Mouse (Mus musculus): ENCODE measurements at regions not wholly inside any gene's neighbourhood (a gene's known extent, or its start where the extent isn't known, plus 50 kb on each side); places are given as distances from the start of the nearest gene placed in this dataset.

- Histone ChIP-seq H3K27me3 (no peaks in the 10 kb centered on the region), H3K4me3 (no peak overlapping the region), H3K36me3 (no peaks in the 10 kb centered on the region), H3K27ac (no peak overlapping the region), H3K4me2 (no peak overlapping the region), H3K4me1 (no peaks in the 10 kb centered on the region), H3K9ac (no peak overlapping the region), H3K9me3 (no peaks in the 10 kb centered on the region)
- 68% methylated on average over 2 of the region's 2 CpGs for WGBS
- no peak for ATAC-seq (ENCODE audit: insufficient number of reproducible peaks, low FRiP score, low TSS enrichment, low read depth)
Measured at GRCm38 (mm10) chr8:112195880-112196279, 181.0 kb upstream of the Gm6793 start.

DNA sequence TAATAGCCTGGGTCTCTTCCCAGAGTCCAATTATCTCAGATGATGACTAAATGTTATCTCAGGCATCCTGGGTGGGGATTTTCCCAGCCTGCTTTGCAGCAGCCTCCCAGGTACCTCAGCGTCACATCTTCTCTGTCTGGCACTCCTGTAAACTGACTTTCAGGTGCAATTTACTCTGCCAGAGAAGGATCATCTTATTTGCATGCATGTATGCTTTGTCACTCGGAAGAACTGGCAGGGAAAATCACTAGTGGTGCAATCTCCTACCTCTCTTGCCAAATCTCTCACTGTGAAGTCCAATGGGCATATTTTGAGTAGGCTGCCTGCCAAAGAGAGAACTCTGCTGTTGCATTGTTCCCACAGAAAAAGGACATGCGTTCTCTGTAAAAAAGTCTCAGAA is 177.0 kb upstream of the Gm6793 start:
- no peak overlapping the region for H3K4me2 ChIP-seq
- H3K9ac ChIP-seq = no peak overlapping the region
- 65% methylated on average over 3 of the region's 3 CpGs for WGBS
- H3K9me3 ChIP-seq = no peaks in the 10 kb centered on the region
- no peaks in the 10 kb centered on the region for H3K4me1 ChIP-seq
- H3K27me3 ChIP-seq = no peaks in the 10 kb centered on the region
- H3K36me3 ChIP-seq = no peaks in the 10 kb centered on the region
- no peak overlapping the region for H3K27ac ChIP-seq
- H3K4me3 ChIP-seq = no peak overlapping the region
- ATAC-seq (ENCODE audit: insufficient number of reproducible peaks, low FRiP score, low TSS enrichment, low read depth) = no peak

DNA sequence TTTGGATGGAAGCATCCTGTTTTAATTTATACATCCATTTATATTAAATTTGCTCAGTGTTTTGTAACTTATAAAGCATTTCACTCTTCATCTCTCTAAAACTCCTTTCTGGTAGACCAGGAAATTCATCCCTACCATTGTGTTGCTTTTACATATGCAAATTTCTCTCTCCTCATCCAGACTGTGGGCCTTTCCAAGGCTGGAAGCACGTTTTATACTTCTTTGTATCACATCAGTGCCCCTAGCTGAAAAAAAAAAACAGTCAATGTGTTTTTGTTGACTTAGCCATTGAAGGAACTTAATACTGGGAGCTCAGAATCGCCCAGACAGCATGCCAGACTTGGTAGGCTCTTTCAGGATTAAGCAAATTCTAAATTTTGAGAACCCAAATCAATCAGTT is 174.9 kb upstream of the Gm6793 start:
- 30% methylated on average over 2 of the region's 2 CpGs for WGBS
- Histone ChIP-seq H3K4me2 (no peak overlapping the region), H3K9me3 (no peaks in the 10 kb centered on the region), H3K4me1 (no peaks in the 10 kb centered on the region), H3K4me3 (no peak overlapping the region), H3K36me3 (no peaks in the 10 kb centered on the region), H3K9ac (no peak overlapping the region), H3K27ac (no peak overlapping the region), H3K27me3 (no peaks in the 10 kb centered on the region)
- no peak for ATAC-seq (ENCODE audit: insufficient number of reproducible peaks, low FRiP score, low TSS enrichment, low read depth)

DNA sequence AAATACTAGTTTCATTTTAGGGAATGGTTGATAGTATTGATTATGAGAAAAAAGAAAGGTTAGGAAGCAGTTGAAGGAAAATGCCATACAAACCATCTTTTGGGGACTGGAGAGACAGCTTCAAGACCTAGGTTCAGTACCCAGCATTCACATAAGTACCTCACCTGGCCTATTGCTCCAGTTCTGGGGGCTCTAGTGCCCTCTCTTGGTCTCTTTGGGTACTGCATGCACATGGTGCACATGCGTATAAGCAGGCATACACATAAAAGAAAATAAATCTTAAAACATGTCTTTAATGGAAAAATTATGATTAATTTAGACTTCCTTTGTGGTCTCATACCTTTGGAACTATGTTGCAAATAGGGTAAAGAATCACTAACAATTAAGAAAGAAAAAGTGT is 155.3 kb upstream of the Gm6793 start:
- H3K4me1 ChIP-seq = no peaks in the 10 kb centered on the region
- H3K27me3 ChIP-seq = no peaks in the 10 kb centered on the region
- H3K36me3 ChIP-seq = no peaks in the 10 kb centered on the region
- no peak overlapping the region for H3K4me2 ChIP-seq
- WGBS = 100% methylated on average over 1 of the region's 1 CpGs
- H3K4me3 ChIP-seq = no peak overlapping the region
- no peak for ATAC-seq (ENCODE audit: insufficient number of reproducible peaks, low FRiP score, low TSS enrichment, low read depth)
- H3K9me3 ChIP-seq = no peaks in the 10 kb centered on the region
- no peak overlapping the region for H3K9ac ChIP-seq
- H3K27ac ChIP-seq = no peak overlapping the region

GRCm38 (mm10) chr8:112156656-112157055 is 141.8 kb upstream of the Gm6793 start:
- H3K9me3 ChIP-seq = no peaks in the 10 kb centered on the region
- ATAC-seq (ENCODE audit: insufficient number of reproducible peaks, low FRiP score, low TSS enrichment, low read depth) = no peak
- no peak overlapping the region for H3K4me2 ChIP-seq
- H3K4me1 ChIP-seq = no peaks in the 10 kb centered on the region
- no peak overlapping the region for H3K27ac ChIP-seq
- H3K36me3 ChIP-seq = no peaks in the 10 kb centered on the region
- WGBS = 85% methylated on average over 7 of the region's 7 CpGs
- no peak overlapping the region for H3K9ac ChIP-seq
- no peaks in the 10 kb centered on the region for H3K27me3 ChIP-seq
- H3K4me3 ChIP-seq = no peak overlapping the region

GRCm38 (mm10) chr8:112138924-112139323 is 124.1 kb upstream of the Gm6793 start:
- 63% methylated on average over 5 of the region's 5 CpGs for WGBS
- H3K4me3 ChIP-seq = no peak overlapping the region
- no peak overlapping the region for H3K9ac ChIP-seq
- no peak for ATAC-seq (ENCODE audit: insufficient number of reproducible peaks, low FRiP score, low TSS enrichment, low read depth)
- H3K4me1 ChIP-seq = no peaks in the 10 kb centered on the region
- no peaks in the 10 kb centered on the region for H3K36me3 ChIP-seq
- no peak overlapping the region for H3K4me2 ChIP-seq
- H3K27me3 ChIP-seq = no peaks in the 10 kb centered on the region
- H3K27ac ChIP-seq = no peak overlapping the region
- no peaks in the 10 kb centered on the region for H3K9me3 ChIP-seq

DNA sequence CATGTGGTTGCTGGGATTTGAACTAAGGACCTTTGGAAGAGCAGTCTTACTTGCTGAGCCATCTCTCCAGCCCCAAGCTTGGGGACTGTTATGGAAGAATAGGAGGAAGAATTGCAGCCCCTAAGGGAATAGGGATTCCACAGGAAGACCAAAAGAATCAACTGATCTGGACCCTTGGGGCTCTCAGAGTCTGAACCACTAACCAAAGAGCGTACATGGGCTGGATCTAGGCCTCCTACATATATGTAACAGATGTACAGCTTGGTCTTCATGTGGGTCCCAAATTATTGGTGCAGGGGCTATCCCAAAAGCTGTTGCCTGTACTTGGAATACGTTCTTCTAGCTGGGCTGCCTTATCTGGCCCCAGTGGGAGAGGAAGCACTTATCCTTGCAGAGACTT is 115.4 kb upstream of the Gm6793 start:
- Histone ChIP-seq H3K4me3 (no peak overlapping the region), H3K27ac (no peak overlapping the region), H3K9me3 (no peaks in the 10 kb centered on the region), H3K36me3 (no peaks in the 10 kb centered on the region), H3K4me1 (no peaks in the 10 kb centered on the region), H3K4me2 (no peak overlapping the region), H3K9ac (no peak overlapping the region), H3K27me3 (no peaks in the 10 kb centered on the region)
- WGBS = 71% methylated on average over 2 of the region's 2 CpGs
- no peak for ATAC-seq (ENCODE audit: insufficient number of reproducible peaks, low FRiP score, low TSS enrichment, low read depth)

DNA sequence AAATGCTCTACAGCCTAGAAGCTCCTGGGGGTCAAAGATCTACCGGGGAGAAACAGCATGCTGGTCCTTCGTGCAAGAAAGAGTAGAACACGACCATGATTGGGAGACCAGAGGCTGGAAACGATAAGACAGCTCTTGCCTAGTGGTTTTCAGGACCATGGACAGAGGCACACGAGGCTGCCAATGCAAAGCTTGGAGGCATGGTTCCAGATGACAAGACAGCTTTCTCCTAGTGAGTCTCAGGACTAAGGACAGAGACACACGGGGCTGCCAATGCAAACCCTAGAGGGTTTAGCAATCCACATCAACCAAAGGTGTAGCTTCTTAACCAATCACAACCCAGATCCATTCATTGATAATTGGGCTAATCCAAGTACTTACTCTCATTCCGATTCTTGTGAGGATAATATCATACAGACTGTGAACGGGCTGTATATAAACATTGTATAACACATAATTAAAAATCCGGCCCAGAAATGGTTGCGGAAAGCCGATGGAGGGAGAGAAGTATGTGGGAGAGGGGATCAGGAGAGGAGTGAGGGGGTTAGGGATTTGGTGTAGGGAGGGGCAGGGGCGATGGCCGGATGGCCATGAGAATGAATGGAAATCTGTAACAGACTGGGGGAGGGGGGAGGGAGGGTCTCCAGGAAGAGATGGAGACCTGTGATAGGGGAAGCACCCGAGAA is 114.1 kb upstream of the Gm6793 start:
- Histone ChIP-seq H3K9me3 (no peaks in the 10 kb centered on the region), H3K9ac (no peak overlapping the region), H3K27me3 (no peaks in the 10 kb centered on the region), H3K4me1 (no peaks in the 10 kb centered on the region), H3K36me3 (no peaks in the 10 kb centered on the region), H3K27ac (no peak overlapping the region), H3K4me3 (no peak overlapping the region), H3K4me2 (no peak overlapping the region)
- 50% methylated on average over 14 of the region's 14 CpGs for WGBS
- ATAC-seq (ENCODE audit: insufficient number of reproducible peaks, low FRiP score, low TSS enrichment, low read depth) = 0 out of 2 replicates have a peak, but pooled peaks have one; percentile 24

GRCm38 (mm10) chr8:112111950-112112349 is 97.1 kb upstream of the Gm6793 start:
- H3K4me2 ChIP-seq = no peak overlapping the region
- H3K4me3 ChIP-seq = no peak overlapping the region
- no peak overlapping the region for H3K9ac ChIP-seq
- H3K27ac ChIP-seq = no peak overlapping the region
- 60% methylated on average over 2 of the region's 2 CpGs for WGBS
- no peaks in the 10 kb centered on the region for H3K36me3 ChIP-seq
- H3K9me3 ChIP-seq = no peaks in the 10 kb centered on the region
- no peaks in the 10 kb centered on the region for H3K4me1 ChIP-seq
- no peak for ATAC-seq (ENCODE audit: insufficient number of reproducible peaks, low FRiP score, low TSS enrichment, low read depth)
- H3K27me3 ChIP-seq = no peaks in the 10 kb centered on the region

DNA sequence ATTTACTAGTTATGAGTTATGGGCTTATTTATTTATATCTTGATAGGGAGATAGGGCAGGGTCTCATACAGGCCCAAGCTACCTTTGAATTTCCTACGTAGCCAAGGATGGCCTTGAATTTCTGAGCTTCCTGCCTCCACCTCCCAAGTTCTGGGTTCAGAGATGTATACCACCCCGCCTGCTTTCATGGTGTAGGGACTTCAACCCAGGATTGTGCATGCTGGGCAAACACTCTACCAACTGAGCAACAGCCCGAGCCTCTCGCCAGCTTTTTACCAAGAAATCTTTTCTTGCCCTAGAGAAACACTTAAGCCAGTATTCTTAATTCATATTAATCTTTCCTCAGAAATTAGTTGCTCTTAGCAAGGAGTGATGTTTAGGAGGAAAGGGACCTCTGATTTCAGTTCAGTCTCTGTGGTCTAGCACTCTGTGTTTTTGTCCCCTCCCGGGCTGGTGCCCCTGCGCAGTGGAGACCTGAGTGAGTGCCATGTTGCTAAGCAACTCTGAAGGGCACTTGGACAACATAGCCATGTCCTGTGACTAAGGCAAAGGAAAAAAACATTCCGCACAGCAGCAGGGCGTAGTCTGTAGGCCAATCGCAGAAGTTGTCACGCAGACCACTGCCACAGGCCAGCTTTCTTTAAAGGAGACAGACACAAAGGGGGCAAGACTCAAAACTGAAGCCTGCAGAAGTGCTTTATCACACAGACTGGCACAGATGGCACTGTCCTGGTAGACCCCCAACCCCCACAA is 83.2 kb upstream of the Gm6793 start:
- 83% methylated on average over 10 of the region's 10 CpGs for WGBS
- no peak for ATAC-seq (ENCODE audit: insufficient number of reproducible peaks, low FRiP score, low TSS enrichment, low read depth)
- H3K27ac ChIP-seq = no peak overlapping the region
- no peaks in the 10 kb centered on the region for H3K36me3 ChIP-seq
- no peak overlapping the region for H3K4me2 ChIP-seq
- H3K4me1 ChIP-seq = no peaks in the 10 kb centered on the region
- H3K4me3 ChIP-seq = no peak overlapping the region
- H3K27me3 ChIP-seq = no peaks in the 10 kb centered on the region
- no peak overlapping the region for H3K9ac ChIP-seq
- H3K9me3 ChIP-seq = no peaks in the 10 kb centered on the region

DNA sequence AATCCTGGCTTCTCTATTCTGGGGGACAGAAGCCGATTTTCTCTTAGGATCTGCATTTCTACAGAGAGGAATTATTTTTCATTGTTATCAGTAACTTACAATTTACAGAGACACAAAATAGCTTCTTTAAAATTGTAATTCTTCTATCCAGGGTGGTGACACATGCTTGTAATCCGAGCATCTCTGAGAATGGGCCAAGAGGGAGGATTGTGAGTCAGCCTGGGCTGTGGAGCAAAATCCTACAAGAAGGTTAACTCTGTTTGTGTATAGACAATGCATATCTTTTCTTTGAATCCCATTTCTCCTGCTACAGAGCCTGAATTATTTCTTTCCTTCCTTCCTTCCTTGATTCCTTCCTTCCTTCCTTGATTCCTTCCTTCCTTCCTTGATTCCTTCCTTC is 80.0 kb upstream of the Gm6793 start:
- no peak overlapping the region for H3K9ac ChIP-seq
- no peak for ATAC-seq (ENCODE audit: insufficient number of reproducible peaks, low FRiP score, low TSS enrichment, low read depth)
- no peaks in the 10 kb centered on the region for H3K36me3 ChIP-seq
- no peak overlapping the region for H3K4me3 ChIP-seq
- no peak overlapping the region for H3K27ac ChIP-seq
- no peak overlapping the region for H3K4me2 ChIP-seq
- WGBS = 80% methylated on average over 2 of the region's 2 CpGs
- no peaks in the 10 kb centered on the region for H3K9me3 ChIP-seq
- H3K4me1 ChIP-seq = no peaks in the 10 kb centered on the region
- no peaks in the 10 kb centered on the region for H3K27me3 ChIP-seq

- no peaks in the 10 kb centered on the region for H3K4me1 ChIP-seq
- 53% methylated on average over 7 of the region's 7 CpGs for WGBS
- no peaks in the 10 kb centered on the region for H3K9me3 ChIP-seq
Measured at GRCm38 (mm10) chr8:112093554-112093953, 78.7 kb upstream of the Gm6793 start.

More at GRCm38 (mm10) chr8:112093554-112093953, 78.7 kb upstream of the Gm6793 start:
- Histone ChIP-seq H3K27me3 (no peaks in the 10 kb centered on the region), H3K36me3 (no peaks in the 10 kb centered on the region), H3K9ac (no peak overlapping the region), H3K4me3 (no peak overlapping the region), H3K27ac (no peak overlapping the region), H3K4me2 (no peak overlapping the region)
- no peak for ATAC-seq (ENCODE audit: insufficient number of reproducible peaks, low FRiP score, low TSS enrichment, low read depth)

All from limb, embryonic 15.5 days (tissue).